Mouse (Mus musculus) kidney, adult 2 months (tissue): ENCODE measurements at regions not wholly inside any gene's neighbourhood (a gene's known extent, or its start where the extent isn't known, plus 50 kb on each side); places are given as distances from the start of the nearest gene placed in this dataset.

Experiments
- CTCF ChIP-seq: fragments of 200-500 bp; conservative IDR thresholded peaks from 2 replicates; pipeline ENCODE4 v1.5.1; 2011; ENCODE audit warnings: low read depth, mild to moderate bottlenecking, control low read depth, low read length, moderate library complexity, mixed read lengths; ENCODE audit not compliant: insufficient read depth, insufficient read length
- POLR2A ChIP-seq: fragments of 200-500 bp; IDR thresholded peaks from one replicate; pipeline ENCODE4 v1.6.1; 2011; ENCODE audit warnings: low read depth, low read length, control low read depth

DNA sequence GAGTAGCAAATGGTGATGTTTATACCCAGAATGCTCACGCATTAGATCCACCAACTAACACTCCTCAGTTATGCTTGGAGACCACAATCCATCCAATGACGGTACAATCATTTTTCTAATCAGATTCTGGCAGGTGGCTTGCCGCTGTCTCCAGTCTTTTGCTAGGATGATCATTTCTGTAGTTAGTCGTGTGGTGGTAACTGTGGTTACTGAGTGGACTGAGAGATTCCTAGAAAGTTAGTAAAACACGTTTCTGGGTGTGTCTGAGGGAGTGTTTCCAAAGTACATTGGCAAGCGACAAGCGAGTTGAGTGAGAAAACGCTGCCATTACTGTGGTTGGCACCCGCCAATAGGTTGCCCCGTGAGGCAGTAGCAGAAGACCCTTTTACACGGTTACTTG lies 58.8 kb upstream of the Bmp2k start:
- TF ChIP-seq CTCF, result no peak
- TF ChIP-seq POLR2A, result no peak
